Mouse (Mus musculus) embryonic fibroblast, embryonic 13.5 days (primary cell): Measurements from ENCODE around the gene Rac1.
"Not testable (repeated sequence)": the region's sequence is repeated elsewhere in the genome, so short reads cannot be mapped to it uniquely, and the experiment has no call there.

ENCODE experiments used
- CTCF ChIP-seq: IDR thresholded peaks from 2 replicates; pipeline ENCODE4 v1.5.1; 2011; ENCODE audit warnings: mild to moderate bottlenecking, control low read depth, low read length, moderate library complexity, borderline replicate concordance; ENCODE audit not compliant: insufficient read depth
- POLR2A ChIP-seq: IDR thresholded peaks from 2 replicates; pipeline ENCODE4 v1.6.1; 2011; ENCODE audit warnings: low read depth, mild to moderate bottlenecking, control low read depth, low read length, moderate library complexity

DNA sequence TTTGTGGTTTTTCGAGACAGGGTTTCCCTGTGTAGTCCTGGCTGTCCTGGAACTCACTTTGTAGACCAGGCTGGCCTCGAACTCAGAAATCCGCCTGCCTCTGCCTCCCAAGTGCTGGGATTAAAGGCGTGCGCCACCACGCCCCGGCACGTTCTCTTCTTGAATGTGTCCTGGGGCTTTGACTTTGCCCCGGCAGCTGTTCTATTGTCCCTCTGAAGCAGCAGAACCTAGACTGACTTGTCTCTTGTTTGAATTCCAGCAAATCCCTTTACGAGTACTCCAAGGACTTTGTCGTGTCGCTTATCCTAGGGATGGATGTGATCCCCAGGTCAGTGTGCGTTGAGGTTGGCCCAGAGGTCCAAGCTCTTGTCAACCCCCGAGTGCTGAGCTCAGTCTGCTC, 27.1 kb downstream of the Rac1 start:
- TF ChIP-seq POLR2A, CTCF: not testable (repeated sequence)
